Mouse (Mus musculus) ovary, adult 18-20 months (tissue): ENCODE measurements around the gene Klhl29.
A peak's percentile ranks its signal among the peaks of the same experiment; 100 is the strongest.

Experiments used
- DNase-seq: peaks from one replicate; pipeline ENCODE4 v3.0.0; 2022; ENCODE audit warnings: low spot score, mixed read lengths

Gene Klhl29

GRCm38 (mm10) chr12:5219913-5220575 lies 155.4 kb downstream of the Klhl29 start:
- DNase-seq = no peak

DNA sequence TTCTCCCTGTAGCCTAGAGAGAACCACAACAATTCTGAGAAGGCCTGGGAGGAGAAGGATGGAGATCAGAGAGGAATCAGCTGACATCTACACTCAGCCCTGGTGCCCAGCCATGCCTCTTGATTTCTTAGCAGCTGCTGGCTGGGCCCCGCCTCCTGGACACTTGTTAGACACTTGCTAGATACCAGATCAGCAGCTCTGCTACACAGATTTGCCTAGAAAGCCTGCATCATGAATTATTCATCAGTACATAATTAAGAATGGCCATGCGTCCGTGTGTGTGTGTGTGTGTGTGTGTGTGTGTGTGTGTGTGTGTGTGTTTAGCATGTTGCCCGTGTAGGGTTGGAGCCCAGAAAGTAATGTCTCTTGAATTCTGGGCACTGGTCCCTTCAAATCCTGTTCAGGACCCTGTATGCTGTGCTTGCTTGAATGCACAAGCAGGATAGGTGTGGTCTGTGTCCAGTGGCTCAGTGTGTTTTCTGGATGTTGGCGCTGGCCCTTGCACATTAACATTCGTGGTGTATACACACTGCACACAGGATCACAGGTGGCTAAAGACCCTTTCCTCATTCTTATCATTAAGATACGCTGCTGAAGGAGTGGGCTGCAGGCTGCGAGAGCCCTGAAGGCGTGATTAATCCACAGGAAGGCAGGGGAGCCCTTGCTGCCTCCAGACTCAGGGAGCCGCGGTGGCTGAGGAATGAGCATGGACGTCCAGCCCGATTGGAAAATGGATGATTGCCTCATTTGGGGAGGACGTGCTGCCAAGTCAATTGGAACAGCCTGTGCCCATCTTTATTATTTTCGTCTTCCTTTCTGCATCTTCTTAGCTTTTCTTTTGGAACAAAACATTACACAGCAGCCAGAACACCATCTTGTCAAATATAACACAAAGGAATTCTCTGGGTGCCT lies 159.4 kb downstream of the Klhl29 start:
- no peak for DNase-seq

- DNase-seq = peak; percentile 23
Observed at GRCm38 (mm10) chr12:5214266-5214665, 161.2 kb downstream of the Klhl29 start.

DNA sequence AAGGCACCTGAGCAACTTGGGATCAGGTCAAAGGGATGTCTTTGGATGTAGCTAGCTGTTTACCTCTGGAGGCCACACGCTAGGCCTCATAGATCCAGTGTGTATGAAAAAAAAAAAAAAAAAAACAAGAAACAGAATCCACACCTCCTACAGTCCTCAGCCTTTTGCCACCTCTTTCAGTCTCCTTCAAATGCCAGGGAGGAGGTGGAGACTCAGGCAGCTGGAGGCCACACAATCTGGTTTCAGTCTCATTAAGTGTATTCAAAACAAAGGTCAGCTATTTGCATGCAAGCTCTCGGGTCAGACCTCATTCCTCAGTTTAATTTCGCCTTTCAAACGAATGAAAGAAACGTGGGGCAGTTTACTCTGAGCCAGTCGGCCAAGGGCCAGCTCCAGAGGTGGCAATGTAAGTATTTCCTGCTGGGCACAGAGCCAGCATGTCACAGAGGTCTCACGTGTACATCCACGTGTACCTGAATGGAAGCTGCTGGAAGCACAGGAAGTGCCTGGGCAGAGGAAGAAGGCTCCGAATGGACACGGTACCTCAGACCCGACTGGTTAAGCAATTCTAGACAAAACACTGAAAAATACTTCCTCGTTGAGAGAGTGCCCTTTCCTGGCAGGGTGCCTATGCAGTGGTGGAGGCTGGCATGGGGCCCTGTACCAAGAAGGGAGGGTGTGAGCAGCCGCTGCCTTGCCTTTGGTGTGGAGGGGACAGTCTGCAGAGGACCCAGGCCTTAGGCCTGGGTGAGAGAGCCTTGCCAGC lies 162.0 kb downstream of the Klhl29 start:
- peak; percentile 85 for DNase-seq

- no peak for DNase-seq
Observed at GRCm38 (mm10) chr12:5211884-5212283, 163.6 kb downstream of the Klhl29 start.

- DNase-seq = no peak
Observed at GRCm38 (mm10) chr12:5210786-5211185, 164.7 kb downstream of the Klhl29 start.

- DNase-seq = no peak
Observed at GRCm38 (mm10) chr12:5207941-5208905, 167.3 kb downstream of the Klhl29 start.

- DNase-seq = no peak
Observed at GRCm38 (mm10) chr12:5207172-5207571, 168.3 kb downstream of the Klhl29 start.

GRCm38 (mm10) chr12:5204071-5204840 lies 171.2 kb downstream of the Klhl29 start:
- DNase-seq = peak; percentile 53

DNA sequence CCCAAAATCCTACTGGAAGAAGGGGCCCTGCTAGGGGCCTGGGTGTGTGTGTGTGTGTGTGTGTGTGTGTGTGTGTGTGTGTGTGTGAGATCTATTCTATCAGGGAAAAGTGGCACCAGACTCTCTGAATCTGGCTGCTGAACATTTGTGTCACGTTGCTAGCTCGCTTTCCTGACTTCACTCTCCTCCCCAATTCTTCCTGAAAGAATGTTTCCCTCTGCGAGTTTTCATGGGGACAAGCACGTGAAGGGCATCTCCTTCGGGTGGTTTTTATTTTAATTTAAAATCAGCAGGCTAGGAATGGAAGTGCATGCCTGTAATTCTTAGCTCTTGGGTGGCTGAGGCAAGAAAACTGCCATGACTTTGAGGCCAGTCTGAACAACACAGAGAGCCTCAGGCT lies 172.1 kb downstream of the Klhl29 start:
- DNase-seq = no peak

DNA sequence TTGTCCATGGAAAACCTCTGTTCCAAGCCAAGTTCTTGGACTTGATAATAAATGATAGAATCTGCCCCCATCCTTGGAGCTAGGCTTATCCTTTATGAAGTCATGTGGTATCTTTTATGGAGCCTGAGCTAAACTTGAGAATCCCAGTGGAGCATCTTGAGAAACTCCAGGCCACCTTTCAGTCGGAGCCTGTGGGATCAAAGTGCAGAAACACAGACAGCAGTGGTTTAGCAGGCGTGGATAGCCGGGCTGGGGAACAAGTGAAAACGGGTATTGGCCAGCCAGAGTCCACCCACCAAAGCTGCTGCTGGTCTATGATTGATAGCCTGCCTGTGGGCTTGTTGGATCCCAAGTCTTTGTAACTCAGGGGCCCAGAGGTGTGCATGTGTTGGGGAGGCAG lies 177.2 kb downstream of the Klhl29 start:
- DNase-seq = no peak

DNA sequence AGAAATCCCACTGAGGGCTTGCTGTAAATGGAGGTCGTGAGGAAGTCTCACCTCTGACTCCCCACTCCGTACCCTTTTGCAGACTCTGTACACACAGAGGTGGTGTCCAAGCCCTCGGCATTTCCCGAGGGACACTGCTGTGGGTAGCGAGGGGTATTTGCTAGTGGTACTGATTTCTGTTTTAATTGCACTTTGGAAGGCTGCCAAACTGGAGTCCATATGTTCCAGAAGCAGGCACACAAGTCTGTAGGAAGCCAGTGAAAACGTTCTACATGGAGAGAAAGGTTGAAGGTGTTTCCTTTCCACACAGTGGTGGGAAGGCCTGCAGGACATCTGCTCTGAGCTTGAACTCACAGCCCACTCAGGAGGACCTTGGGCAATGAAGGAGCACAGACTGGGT lies 181.3 kb downstream of the Klhl29 start:
- no peak for DNase-seq

DNA sequence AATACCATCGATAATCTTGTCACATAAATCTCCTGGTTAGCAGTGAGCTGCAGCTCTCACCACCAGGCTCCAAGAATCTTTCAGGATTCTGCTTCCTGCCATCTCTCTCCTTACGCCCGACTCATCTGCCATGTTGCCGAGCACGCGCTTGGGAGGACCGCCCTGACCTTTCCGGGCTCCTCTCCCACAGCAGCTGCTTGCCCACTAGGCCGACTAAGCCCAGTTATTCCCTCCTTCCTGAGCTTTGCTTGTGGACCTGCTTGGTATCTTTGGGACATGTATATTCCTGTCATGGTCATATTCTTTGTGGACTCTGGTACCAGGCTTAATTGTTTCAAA lies 183.1 kb downstream of the Klhl29 start:
- no peak for DNase-seq

- DNase-seq = peak; percentile 54
Observed at GRCm38 (mm10) chr12:5191628-5192379, 183.7 kb downstream of the Klhl29 start.

DNA sequence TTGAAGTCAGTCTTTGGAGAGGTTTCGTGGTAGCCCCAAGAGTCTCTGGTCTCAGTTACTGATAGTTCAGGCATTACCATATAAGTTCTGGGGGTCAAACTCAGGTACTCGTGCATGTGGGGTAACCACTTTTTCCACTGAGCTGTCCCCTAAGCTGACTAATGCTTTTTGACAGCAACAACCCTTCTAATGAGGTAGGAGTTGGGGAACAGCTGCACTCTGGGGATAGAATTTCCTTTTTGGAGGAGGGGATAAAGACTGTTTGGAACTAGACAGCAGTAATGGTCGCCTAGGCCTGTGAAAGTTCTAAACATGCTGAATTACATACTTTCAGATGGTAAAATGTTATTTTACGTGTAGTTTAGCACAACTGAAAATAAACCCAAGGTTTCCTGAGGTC lies 184.3 kb downstream of the Klhl29 start:
- no peak for DNase-seq

GRCm38 (mm10) chr12:5189446-5190150 lies 185.9 kb downstream of the Klhl29 start:
- no peak for DNase-seq

- DNase-seq = no peak
Observed at GRCm38 (mm10) chr12:5188899-5189298, 186.6 kb downstream of the Klhl29 start.

GRCm38 (mm10) chr12:5187773-5188333 lies 187.6 kb downstream of the Klhl29 start:
- no peak for DNase-seq

DNA sequence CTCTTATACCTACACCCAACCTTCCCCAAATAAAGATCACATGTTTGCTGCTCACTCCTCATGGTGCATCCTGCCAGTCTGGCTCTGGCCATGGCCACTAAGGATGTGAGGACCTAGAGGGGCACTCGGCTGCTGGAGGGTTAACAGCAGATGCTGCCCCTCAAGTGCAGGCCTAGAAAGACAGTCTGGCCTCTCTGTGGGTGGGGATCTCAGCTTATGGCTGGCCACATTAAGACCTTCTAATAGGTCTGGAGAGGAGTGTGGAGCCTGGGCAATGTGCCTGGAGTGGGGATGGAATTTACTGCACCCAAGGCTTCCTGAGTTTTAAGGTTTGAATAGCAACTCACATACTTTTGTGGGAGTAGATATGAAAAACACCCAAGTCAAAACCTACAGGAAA lies 188.8 kb downstream of the Klhl29 start:
- no peak for DNase-seq
